Mouse (Mus musculus): ENCODE data around the gene Pik3r3. TPM values are rescaled to one million over a fixed set of nuclear protein-coding genes. Genes with fewer than 3 reads are reported as not detected.
A peak's percentile ranks its signal among the peaks of the same experiment; 100 is the strongest.

Pik3r3 gene
- total RNA-seq, 1 experiment: 7.8 TPM

DNA sequence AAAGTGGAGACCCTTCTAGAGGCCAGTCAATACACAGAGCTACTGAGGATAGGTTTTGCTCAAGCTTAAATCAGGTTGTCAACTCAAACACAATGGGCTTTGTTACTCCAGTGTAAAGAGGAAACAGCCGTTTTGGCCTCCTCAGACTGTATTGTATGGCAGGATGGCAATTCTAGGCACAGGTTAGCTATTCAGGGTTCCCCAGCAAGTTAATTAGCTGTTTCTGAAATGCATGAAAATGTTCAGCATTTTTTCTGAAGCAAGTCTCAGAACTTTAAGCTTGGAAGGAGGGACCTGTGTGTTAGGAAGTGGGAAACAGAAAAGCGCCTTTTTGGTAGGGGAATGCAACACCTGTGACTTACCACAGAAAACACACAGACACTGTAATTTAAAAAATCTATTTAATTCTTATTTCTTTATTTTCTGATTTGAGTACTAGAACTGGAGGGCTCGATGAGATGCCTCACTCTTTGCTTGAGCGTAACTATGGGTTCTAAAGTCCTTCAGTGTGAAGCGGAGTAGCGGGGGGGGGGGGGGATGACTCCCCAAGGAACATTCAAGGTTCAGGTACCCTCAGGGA lies 1.3 kb upstream of the Pik3r3 start:
- Histone ChIP-seq H3K4me1 (ENCODE audit: control insufficient read depth in 2 of 2, insufficient read depth in 2 of 2, low read length in 2 of 2, poor library complexity in 1 of 2) (no peaks in the 10 kb centered on the region; a peak in 2 of 4 replicates), H3K9me3 (ENCODE audit: control insufficient read depth, insufficient read depth, low read depth, low read length) (no peaks in the 10 kb centered on the region), H3K4me3 (ENCODE audit: insufficient read depth in 1 of 2, low read depth in 1 of 2, low read length in 2 of 2, poor library complexity in 1 of 2, severe bottlenecking in 1 of 2) (peak overlapping the region; percentile 92 to 94), H3K27ac (ENCODE audit: insufficient read depth, low read depth, low read length, poor library complexity, severe bottlenecking) (no peak overlapping the region; the same call in 1 of the 2 replicates), H3K9ac (ENCODE audit: insufficient read depth, low read depth, low read length, poor library complexity, severe bottlenecking) (no peak overlapping the region), H3K36me3 (ENCODE audit: control insufficient read depth, insufficient read depth, low read length, poor library complexity, severe bottlenecking) (no peaks in the 10 kb centered on the region)
- in situ Hi-C loops (cut with MboI; ENCODE audit: low sequenced_read_pairs in 2 of 2, unreplicated experiment in 2 of 2): no loop called here
- no peak for DNase-seq (ENCODE audit: low read depth, low spot score)
- TF ChIP-seq ZNF384 (IDR thresholded peaks at IDR 0.05; ENCODE audit: low read depth, low read length): no peak
- no peak for TF ChIP-seq HCFC1 (IDR thresholded peaks at IDR 0.05; ENCODE audit: borderline replicate concordance, insufficient read depth, low read length)
- TF ChIP-seq CHD2 (IDR thresholded peaks at IDR 0.05; ENCODE audit: low read depth, low read length): no peak
- TF ChIP-seq MAFK (IDR thresholded peaks at IDR 0.05; ENCODE audit: insufficient read depth, low read depth, low read length): no peak
- no peak for TF ChIP-seq ZC3H11A (IDR thresholded peaks at IDR 0.05; ENCODE audit: borderline replicate concordance, low read depth, low read length)

DNA sequence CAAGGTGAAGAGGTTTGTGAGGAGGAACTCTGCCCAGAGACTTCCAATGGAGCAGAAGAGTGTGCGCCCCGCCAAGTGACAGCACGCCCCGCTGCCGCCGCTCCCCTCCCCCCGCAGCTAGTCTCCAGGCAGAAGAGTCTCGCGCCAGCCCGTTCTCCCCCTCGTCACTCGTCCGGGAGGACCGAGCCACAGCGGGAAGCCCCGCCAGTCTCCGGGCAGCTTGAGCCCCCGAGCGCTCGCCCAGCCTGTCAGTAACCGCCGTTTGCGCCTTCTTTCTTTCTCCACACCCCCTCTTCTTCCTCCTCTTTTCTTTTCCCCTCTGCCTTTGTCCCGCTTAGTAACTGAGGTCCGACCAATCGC lies 658 bp upstream of the Pik3r3 start:
- Histone ChIP-seq H3K9me3 (ENCODE audit: control insufficient read depth, insufficient read depth, low read depth, low read length) (no peaks in the 10 kb centered on the region), H3K9ac (ENCODE audit: insufficient read depth, low read depth, low read length, poor library complexity, severe bottlenecking) (peak overlapping the region; percentile 91), H3K36me3 (ENCODE audit: control insufficient read depth, insufficient read depth, low read length, poor library complexity, severe bottlenecking) (no peaks in the 10 kb centered on the region), H3K4me3 (ENCODE audit: insufficient read depth in 1 of 2, low read depth in 1 of 2, low read length in 2 of 2, poor library complexity in 1 of 2, severe bottlenecking in 1 of 2) (peak overlapping the region; percentile 92 to 94), H3K4me1 (ENCODE audit: control insufficient read depth in 2 of 2, insufficient read depth in 2 of 2, low read length in 2 of 2, poor library complexity in 1 of 2) (no peaks in the 10 kb centered on the region; a peak in 2 of 4 replicates), H3K27ac (ENCODE audit: insufficient read depth, low read depth, low read length, poor library complexity, severe bottlenecking) (peak overlapping the region; percentile 88)
- no peak for DNase-seq (ENCODE audit: low read depth, low spot score)
- in situ Hi-C loops (cut with MboI; ENCODE audit: low sequenced_read_pairs in 2 of 2, unreplicated experiment in 2 of 2): no loop called here
- TF ChIP-seq HCFC1 (IDR thresholded peaks at IDR 0.05; ENCODE audit: borderline replicate concordance, insufficient read depth, low read length): peak; percentile 27; the same call in 1 of the 2 replicates
- peak; percentile 24; the same call in 1 of the 2 replicates for TF ChIP-seq CHD2 (IDR thresholded peaks at IDR 0.05; ENCODE audit: low read depth, low read length)
- no peak for TF ChIP-seq ZC3H11A (IDR thresholded peaks at IDR 0.05; ENCODE audit: borderline replicate concordance, low read depth, low read length)

DNA sequence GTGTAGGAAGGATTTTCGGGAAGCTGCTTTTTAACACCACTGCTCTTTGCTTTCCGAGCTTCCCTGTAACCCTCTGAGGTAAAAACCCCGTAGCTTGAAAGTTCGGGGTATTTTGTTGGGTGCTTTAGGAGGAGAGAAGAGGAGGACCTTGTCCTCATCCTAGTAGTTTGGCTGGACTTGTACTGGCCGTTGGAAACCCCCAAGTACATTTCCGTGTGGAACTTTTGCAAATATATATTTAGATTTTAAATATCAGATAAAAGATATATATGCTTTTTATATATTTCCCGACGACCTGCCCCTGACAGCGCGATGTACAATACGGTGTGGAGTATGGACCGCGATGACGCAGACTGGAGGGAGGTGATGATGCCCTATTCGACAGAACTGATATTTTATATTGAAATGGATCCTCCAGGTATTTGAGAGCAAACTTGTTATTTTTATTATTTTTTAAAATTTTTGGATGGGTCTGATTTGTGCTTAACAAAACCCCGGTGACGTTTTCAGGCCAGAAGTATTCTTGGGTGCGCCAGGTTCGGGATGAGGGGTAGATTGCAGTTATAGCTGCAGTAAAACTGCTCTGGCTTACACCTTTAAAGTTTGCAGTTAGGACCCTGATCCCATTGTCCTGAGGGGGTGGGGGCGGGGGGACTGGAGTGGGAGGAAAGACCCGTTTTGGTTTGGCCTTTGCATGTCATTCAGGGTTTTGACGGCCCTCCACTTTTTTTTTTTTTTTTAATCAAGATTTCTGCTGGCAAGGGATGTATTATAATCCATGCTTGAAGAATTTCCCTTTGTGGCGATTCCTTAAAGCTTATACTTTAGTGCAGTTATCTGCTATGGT lies 801 bp downstream of the Pik3r3 start:
- H3K27ac ChIP-seq (ENCODE audit: insufficient read depth, low read depth, low read length, poor library complexity, severe bottlenecking): peak overlapping the region; percentile 46; the same call in 1 of the 2 replicates
- H3K4me3 ChIP-seq (ENCODE audit: insufficient read depth in 1 of 2, low read depth in 1 of 2, low read length in 2 of 2, poor library complexity in 1 of 2, severe bottlenecking in 1 of 2): peak overlapping the region; percentile 75 to 80
- H3K36me3 ChIP-seq (ENCODE audit: control insufficient read depth, insufficient read depth, low read length, poor library complexity, severe bottlenecking): no peaks in the 10 kb centered on the region
- H3K9me3 ChIP-seq (ENCODE audit: control insufficient read depth, insufficient read depth, low read depth, low read length): no peaks in the 10 kb centered on the region
- DNase-seq (ENCODE audit: low read depth, low spot score): no peak
- in situ Hi-C loops (cut with MboI; ENCODE audit: low sequenced_read_pairs in 2 of 2, unreplicated experiment in 2 of 2): no loop called here
- H3K4me1 ChIP-seq (ENCODE audit: control insufficient read depth in 2 of 2, insufficient read depth in 2 of 2, low read length in 2 of 2, poor library complexity in 1 of 2): no peaks in the 10 kb centered on the region; a peak in 2 of 4 replicates
- peak overlapping the region; percentile 86 for H3K9ac ChIP-seq (ENCODE audit: insufficient read depth, low read depth, low read length, poor library complexity, severe bottlenecking)
- TF ChIP-seq CHD2 (IDR thresholded peaks at IDR 0.05; ENCODE audit: low read depth, low read length): no peak
- TF ChIP-seq ZNF384 (IDR thresholded peaks at IDR 0.05; ENCODE audit: low read depth, low read length): no peak
- no peak for TF ChIP-seq HCFC1 (IDR thresholded peaks at IDR 0.05; ENCODE audit: borderline replicate concordance, insufficient read depth, low read length)
- no peak for TF ChIP-seq MAFK (IDR thresholded peaks at IDR 0.05; ENCODE audit: insufficient read depth, low read depth, low read length)
- TF ChIP-seq ZC3H11A (IDR thresholded peaks at IDR 0.05; ENCODE audit: borderline replicate concordance, low read depth, low read length): no peak

DNA sequence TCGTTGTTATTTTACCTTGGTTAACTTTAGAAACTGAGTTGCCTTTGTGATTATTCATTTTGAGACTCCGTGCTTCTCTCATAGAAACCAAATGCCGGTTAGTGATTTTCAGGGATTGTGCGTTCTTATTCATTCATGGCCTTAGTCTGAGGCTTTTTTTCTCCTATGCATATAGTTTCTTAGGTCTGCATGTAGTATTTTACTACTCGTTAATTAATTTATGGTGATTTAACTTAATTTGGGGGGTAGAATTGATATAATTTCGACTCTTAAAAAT lies 1.4 kb downstream of the Pik3r3 start:
- no peak for DNase-seq (ENCODE audit: low read depth, low spot score)
- TF ChIP-seq ZC3H11A (IDR thresholded peaks at IDR 0.05; ENCODE audit: borderline replicate concordance, low read depth, low read length) (no peak), MAFK (IDR thresholded peaks at IDR 0.05; ENCODE audit: insufficient read depth, low read depth, low read length) (no peak), CHD2 (IDR thresholded peaks at IDR 0.05; ENCODE audit: low read depth, low read length) (no peak), ZNF384 (IDR thresholded peaks at IDR 0.05; ENCODE audit: low read depth, low read length) (no peak), HCFC1 (IDR thresholded peaks at IDR 0.05; ENCODE audit: borderline replicate concordance, insufficient read depth, low read length) (no peak)
- Histone ChIP-seq H3K9me3 (ENCODE audit: control insufficient read depth, insufficient read depth, low read depth, low read length) (no peaks in the 10 kb centered on the region), H3K4me3 (ENCODE audit: insufficient read depth in 1 of 2, low read depth in 1 of 2, low read length in 2 of 2, poor library complexity in 1 of 2, severe bottlenecking in 1 of 2) (peak overlapping the region in 1 of 2 experiments; percentile 75; a peak in 2 of 4 replicates), H3K9ac (ENCODE audit: insufficient read depth, low read depth, low read length, poor library complexity, severe bottlenecking) (no peak overlapping the region), H3K4me1 (ENCODE audit: control insufficient read depth in 2 of 2, insufficient read depth in 2 of 2, low read length in 2 of 2, poor library complexity in 1 of 2) (no peaks in the 10 kb centered on the region; a peak in 2 of 4 replicates), H3K36me3 (ENCODE audit: control insufficient read depth, insufficient read depth, low read length, poor library complexity, severe bottlenecking) (no peaks in the 10 kb centered on the region), H3K27ac (ENCODE audit: insufficient read depth, low read depth, low read length, poor library complexity, severe bottlenecking) (no peak overlapping the region)
- in situ Hi-C loops (cut with MboI; ENCODE audit: low sequenced_read_pairs in 2 of 2, unreplicated experiment in 2 of 2): no loop called here

All from ES-E14 (cell line).